8 mouse cellular contexts compared by ENCODE assay signal in genomic region chr1:171036550-171037324, GRCm38 (mm10). TPM values are rescaled to one million over a fixed set of nuclear protein-coding genes. Genes with fewer than 3 reads are reported as not detected.
DNase-seq lines count a peak whose midpoint lies in the region; ATAC-seq and TF ChIP-seq lines count a peak whose summit lies in the region.

No protein-coding gene starts in this region.

- TF ChIP-seq CTCF in gastrocnemius, adult 2 months (IDR thresholded peaks at IDR 0.05): no peak
- peak; percentile 1; the same call in 1 of the 2 replicates for TF ChIP-seq CTCF in hindbrain, postnatal 0 days (IDR thresholded peaks at IDR 0.05; ENCODE audit: low read depth)

- no peaks in the 10 kb centered on the region for H3K4me1 ChIP-seq in hindbrain, postnatal 0 days (ENCODE audit: insufficient read depth, low read length)

- H3K27ac ChIP-seq in gastrocnemius, adult 2 months: peak overlapping the region; percentile 95; the same call in 1 of the 2 replicates
- no peak overlapping the region for H3K27ac ChIP-seq in hindbrain, postnatal 0 days

- peak overlapping the region; percentile 95 for H3K4me2 ChIP-seq in hindbrain, postnatal 0 days (ENCODE audit: low read depth, low read length)

- DNase-seq in cerebellum, postnatal 36 days: peak; percentile 82 to 90
- peak; percentile 66 for DNase-seq in gastrocnemius, adult 2 months
- DNase-seq in hindbrain, postnatal 0 days (ENCODE audit: low spot score): peak; percentile 84
- DNase-seq in left cerebral cortex, adult 11 months (ENCODE audit: low spot score): peak; percentile 62
- peak; percentile 84 for DNase-seq in lung, postnatal 36 days
- peak; percentile 74 to 82 for DNase-seq in right cerebral cortex, postnatal 10 days (ENCODE audit: low spot score in 2 of 2)
- peak; percentile 83 for DNase-seq in yolk sac, embryonic 10.5 days (ENCODE audit: low spot score)

- ATAC-seq in activated CD4-positive, CD25-positive, alpha-beta regulatory T cell, adult 4 months: peak; percentile 18
- peak; percentile 74 for ATAC-seq in hindbrain, postnatal 0 days

- intact Hi-C loops in gastrocnemius, adult 2 months (cut with DNase I): no loop called here

- H3K27me3 ChIP-seq in hindbrain, postnatal 0 days (ENCODE audit: insufficient read depth, low read length): no peaks in the 10 kb centered on the region

- no peaks in the 10 kb centered on the region for H3K9me3 ChIP-seq in hindbrain, postnatal 0 days (ENCODE audit: low read length)

- no peak overlapping the region for H3K9ac ChIP-seq in hindbrain, postnatal 0 days (replicated peaks; ENCODE audit: low read length)

- peak overlapping the region; percentile 94 for H3K4me3 ChIP-seq in gastrocnemius, adult 2 months
- peak overlapping the region; percentile 45 for H3K4me3 ChIP-seq in hindbrain, postnatal 0 days (ENCODE audit: low read length)

- 3% methylated on average over 22 of the region's 22 CpGs for WGBS in hindbrain, postnatal 0 days

- H3K36me3 ChIP-seq in hindbrain, postnatal 0 days (ENCODE audit: insufficient read depth, low read length): no peaks in the 10 kb centered on the region

RNA-seq across cellular contexts. Expression of gene Fcgr4, which starts 18.0 kb away (rescaled TPM):
- polyA plus RNA-seq in activated CD4-positive, CD25-positive, alpha-beta regulatory T cell, adult 4 months (2017; shearing (Covaris generic)): under 1 TPM in 1 of 2 experiments, not detected in 1; 0.40 TPM
- not detected for total RNA-seq in gastrocnemius, adult 2 months (2021)
- total RNA-seq in hindbrain, postnatal 0 days (2014; rRNA removed): 0.58 TPM in 1 of 2 replicates, not detected in the other
- 0.55 and 0.71 TPM in 2 replicates for polyA plus RNA-seq in hindbrain, postnatal 0 days (2015; fragmentation: Nextera tagmentation; extraction: Ambion mirVana)

RNA-seq across cellular contexts. Expression of gene Fcgr3, which starts 28.0 kb away (rescaled TPM):
- polyA plus RNA-seq in activated CD4-positive, CD25-positive, alpha-beta regulatory T cell, adult 4 months (2017; shearing (Covaris generic)): under 1 TPM in 1 of 2 experiments, not detected in 1; 0.45 TPM
- 1 to 10 TPM; 1.8 to 4.3 TPM for total RNA-seq in gastrocnemius, adult 2 months (2021)
- total RNA-seq in hindbrain, postnatal 0 days (2014; rRNA removed): 15.2 and 15.9 TPM in 2 replicates
- polyA plus RNA-seq in hindbrain, postnatal 0 days (2015; fragmentation: Nextera tagmentation; extraction: Ambion mirVana): 14.1 and 15.5 TPM in 2 replicates
